Mouse (Mus musculus): Measurements from ENCODE around the gene Nphp1.

Gene Nphp1

DNA sequence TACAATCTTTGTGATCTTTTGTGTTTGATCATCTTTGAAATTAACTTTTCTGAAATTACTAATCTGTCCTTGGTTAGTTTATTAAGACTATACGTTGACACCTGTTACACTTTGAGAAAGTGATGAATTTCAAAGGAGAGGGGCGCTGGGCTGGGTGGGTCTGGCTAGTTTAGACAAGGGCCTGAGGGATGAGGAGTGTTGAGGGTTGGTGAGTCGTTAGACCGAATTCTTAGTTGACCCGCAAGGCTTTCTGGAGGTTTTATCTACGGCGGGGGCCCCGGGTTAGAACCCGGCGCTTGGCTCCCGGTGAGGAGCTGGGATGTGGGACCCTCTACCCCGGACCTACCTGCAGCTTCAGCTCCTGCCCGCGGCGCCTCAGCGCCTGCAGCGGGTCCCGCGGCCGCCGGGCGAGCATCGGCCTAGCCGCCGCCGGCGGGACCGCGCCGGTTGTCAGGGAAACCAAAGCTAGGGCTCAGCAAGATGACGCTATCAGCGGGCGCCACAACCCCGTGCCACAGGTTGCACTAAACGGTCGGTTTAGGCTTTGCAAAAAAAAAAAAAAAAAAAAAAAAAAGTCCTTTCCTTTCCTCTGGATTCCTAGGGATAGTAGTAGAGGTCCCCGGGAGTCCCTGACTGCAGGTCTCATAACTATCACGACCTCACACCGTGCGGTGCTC lies at the start of gene Nphp1:
Nphp1 (minus strand) TSS at position 458 of the 677 bp plus-strand sequence.
- DNase-seq, result peak; percentile 78 to 85

DNA sequence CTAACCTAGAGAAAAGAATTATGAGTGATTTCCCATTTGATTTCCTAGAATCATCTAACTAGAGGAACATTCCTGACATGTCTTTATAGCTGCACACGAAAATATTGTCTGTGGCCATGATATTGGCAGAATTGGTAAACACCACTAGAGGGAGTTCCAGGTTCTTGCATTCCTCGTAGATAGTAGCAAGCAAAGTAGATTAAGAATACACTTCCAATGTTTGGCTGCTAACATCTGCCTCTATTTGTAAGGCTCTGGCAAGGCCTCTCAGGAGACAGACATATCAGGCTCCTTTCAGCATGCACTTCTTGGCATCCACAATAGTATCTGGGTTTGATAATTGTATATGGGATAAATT lies 44.1 kb upstream of the Nphp1 start:
- DNase-seq, result peak in 1 of 2 experiments; percentile 5

DNA sequence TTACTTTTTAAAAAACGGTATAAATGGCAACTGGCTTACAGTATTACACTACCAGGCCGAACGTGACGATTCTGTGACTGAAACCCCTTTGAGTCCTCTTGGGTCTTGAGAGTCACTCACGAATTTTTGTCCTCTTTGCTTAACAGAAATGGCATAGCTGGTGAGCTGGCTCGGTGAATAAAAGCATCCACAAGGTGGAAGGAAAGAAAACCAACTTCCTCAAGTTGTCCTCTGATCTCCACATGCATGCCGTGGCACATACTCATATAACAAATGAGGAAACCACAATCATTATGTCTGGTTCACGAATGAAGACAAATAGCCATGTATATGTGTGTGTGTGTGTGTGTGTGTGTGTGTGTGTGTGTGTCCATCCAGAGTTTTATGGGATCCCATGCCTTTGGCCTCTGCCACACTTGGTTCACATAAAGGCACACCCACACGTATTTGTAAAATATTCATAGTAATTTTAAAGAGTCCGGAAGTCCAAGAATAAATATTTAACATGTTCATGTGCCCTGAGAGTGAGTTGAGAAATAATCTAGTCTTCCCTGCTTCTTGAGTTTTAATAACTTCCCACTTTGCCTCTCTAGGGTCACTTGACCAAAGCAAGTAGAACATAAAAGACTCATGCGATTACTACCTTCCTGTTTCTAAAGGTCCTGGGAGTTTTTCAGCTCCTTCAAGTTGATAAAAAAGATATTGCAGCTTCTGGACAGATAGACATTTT lies 43.6 kb upstream of the Nphp1 start:
- no peak for DNase-seq

DNA sequence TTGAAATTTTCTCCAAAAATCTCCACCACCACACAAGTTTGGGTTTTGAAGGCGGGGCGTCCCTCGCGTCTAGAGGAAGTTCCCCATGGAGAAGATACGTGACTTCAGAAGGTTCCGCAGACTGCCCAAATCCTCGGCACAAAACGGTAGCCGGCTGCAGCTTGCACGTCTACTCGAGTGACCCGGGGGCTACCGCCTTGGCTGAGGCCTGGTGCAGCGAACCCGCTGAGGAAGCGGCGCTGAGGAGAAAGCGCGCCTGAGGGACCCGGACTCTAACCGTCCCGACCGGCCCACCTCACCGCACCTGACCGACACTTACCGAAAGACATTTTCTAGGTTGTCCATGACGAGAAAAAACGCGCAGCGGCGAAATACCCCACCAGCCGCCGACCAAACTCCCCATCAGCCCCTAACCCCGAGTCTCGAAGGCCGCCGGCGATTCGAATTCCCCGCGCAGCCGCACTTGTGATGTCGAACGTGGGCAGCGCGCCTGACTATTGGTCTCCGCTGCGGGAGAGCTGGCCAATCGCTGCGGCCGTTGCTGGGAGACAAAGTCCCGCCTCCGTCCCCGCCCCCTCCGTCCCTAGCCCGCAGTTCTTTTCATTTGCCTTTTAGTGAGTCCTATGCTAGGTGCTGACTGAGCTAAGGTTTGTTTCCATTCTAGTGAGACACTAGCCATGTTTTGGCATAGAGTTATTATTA lies 42.9 kb upstream of the Nphp1 start, which contains the start of gene Bub1:
Bub1 (minus strand) TSS at position 465 of the 702 bp plus-strand sequence.
- peak; percentile 91 to 94 for DNase-seq

DNA sequence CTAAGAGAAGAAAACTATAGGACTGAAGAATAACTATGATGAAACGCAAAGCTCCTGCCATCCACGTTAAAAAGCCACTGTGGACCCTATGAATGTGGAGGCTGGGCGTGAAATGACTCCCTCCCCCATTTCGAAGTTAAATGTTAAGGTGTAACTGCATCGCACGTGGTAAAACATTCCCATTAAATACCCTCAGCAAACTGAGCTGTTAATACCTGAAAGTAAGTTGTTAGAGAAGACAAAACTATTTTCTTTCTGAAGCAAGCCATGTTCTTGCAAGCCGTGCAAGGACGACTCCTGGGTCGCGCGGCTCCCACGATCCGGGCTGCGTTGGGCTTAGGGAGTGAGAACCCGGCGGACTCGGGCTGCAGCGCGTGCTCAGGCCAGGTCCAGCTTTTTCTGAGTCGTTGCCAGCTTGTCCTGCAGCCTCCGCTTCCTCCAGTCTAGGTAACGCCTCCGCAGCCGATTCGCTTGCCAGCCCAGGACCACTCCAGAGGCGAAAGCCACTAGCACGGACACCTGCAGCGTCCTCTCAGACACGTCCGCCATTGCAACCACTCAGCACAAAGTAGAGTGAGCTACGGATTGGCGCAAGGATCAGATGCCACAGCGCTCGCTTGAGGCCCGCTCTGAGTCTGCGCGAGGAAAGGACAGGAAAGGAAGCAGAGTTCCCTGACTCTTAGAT lies 3.4 kb upstream of the Nphp1 start, which contains the start of gene Mtln:
Mtln (minus strand) TSS at position 570 of the 685 bp plus-strand sequence.
- DNase-seq, result peak; percentile 88 to 92

DNA sequence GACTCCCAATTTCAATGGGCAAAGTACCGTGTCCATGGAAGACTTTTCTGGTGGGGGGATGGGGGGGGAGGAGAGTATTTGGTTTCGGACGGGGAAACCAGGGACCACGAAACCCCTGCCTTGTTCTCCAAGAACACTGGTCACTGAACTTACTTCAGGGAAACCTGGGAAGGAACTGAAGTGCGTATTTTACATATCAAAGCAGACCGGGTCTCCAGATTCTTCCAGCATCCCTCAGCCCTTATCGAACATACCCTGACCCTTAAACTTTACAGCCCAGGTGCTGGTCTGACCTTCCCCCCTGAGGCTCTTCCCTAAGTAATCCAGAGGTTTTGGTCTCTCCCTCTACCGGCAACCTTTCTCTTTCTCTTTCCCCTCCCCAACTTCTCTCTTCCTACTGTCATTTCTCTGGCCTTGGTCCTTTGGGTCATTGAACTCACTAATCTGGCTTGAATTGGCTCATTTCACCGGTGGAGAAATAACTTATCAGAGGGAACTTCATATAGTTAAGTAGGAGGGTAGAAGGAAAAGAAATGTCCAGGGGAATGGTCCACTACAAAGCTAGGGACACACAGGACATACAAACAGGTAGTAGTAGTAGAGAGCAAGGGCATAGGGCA lies 1.1 kb upstream of the Nphp1 start:
- no peak for DNase-seq

DNA sequence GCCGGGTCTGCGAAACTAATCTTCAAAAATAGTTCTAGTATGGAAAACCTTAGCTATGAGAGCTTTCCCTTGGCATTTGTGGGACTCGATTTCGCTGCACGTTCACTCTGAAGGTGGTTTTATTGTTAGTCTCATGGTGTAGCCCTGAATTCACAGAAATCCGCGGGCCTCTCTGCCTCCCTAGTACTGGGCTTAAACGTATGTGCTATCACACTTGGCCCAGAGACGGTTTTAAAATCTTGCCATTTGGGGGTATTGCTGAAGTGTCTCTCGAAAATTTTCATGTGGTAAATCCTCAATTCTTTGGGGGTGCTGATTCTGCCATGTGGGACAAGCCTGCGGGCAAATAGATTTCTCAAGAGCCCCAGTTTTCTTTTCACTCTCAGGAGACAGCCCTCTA lies 441 bp upstream of the Nphp1 start:
- DNase-seq, result no peak

DNA sequence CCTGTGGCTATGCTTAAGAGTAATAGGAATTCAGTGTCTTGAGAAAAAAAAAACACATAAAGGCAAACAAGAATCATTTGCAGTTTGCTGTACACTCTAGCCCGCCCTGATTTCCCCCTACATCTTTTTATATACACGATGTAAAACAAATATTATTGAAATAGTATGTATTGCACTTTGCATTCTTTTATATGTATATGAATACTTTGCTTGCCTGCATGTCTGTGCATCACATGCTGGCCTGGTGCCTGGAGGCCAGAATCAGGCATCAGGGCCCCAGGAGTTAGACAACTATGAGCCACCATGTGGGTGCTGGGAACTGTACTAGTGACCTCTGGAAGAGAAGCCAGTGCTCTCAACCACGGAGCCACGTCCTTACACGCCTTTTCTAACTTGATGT lies 1.5 kb downstream of the Nphp1 start:
- no peak for DNase-seq

DNA sequence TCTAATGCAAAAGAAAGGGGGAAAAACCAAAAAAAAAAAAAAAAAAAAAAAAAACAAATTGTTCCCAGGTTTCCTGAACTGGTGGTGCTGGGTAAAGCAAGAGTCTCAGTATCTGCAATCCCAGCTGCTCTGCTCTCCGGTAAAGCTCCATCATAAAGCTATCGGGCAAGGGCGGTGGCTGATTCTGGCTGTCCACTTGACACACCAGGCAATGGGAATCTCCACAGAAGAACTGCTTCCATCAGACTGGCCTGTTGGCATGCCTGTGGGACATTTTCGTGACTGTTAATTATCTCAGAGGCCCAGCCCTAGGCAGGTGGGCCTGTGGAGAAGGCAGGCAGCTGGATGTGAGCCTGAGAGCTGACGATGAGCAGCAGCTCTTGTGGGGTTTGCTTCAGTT lies 10.2 kb downstream of the Nphp1 start:
- DNase-seq, result no peak

DNA sequence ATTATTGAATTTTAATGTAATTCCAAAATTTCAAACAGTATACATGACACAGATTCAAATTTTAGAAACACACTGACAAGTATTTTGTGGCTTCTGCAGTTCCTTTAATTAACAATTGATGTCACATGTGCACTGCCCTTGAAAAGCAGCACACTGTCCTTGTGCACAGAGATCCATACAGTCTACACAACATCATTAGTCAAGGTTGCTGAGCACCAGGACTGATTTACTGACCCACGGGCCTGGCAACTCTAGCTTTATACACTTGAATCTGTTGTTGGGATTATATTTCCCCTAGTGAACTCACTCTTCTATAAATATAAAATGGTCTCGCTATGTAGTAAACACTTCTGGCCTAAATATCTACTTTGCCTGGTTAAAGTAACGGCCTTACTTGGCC lies 13.7 kb downstream of the Nphp1 start:
- peak in 1 of 2 experiments; percentile 12 for DNase-seq

DNA sequence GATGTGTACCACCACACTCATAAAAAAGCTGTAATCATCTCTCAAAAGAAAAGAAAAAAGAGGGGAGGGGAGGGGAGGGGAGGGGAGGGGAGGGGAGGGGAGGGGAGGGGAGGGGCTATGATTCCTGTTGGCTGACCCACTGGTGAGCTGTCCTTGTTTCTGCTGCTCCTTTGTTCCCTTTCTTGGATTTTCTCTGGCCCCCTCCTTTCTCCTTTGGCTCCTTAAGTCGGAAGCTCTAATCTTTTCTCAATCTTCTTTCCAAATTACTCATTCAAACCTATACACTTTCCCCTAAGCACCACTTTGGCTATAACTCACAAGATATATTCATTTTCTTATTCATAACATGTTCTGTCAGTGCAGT lies 14.1 kb downstream of the Nphp1 start:
- DNase-seq, result no peak

DNA sequence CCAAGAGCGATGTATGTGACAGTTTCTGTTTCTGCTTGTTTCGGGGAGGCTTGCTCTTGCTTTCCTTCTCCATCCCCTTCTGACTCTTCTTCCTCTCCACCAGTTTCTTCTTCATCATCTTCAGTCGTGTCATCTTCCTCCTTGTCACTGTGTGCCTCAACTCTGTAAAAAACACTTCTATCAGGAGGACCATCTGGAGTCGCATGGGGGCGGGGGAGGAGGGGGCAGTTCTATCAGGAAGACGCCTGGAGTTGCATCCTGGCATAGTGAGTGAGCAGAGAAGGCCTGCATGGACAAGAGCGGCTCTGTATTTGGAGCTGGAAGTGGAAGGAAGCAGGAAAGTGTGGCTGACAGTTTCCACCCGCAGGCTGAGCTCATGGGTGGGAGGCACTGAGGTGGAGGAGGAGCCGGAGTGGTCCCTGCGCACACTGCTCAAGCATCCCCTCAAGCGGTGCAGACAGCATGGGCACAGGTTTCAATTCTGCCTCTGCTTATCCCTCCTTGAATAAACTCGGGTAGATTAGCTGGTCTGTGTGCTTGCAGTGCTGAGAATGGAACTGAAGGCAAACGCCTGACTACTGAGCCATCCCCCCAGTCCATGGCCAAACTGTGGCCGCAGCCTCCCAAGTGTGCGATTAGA lies 14.6 kb downstream of the Nphp1 start:
- no peak for DNase-seq

DNA sequence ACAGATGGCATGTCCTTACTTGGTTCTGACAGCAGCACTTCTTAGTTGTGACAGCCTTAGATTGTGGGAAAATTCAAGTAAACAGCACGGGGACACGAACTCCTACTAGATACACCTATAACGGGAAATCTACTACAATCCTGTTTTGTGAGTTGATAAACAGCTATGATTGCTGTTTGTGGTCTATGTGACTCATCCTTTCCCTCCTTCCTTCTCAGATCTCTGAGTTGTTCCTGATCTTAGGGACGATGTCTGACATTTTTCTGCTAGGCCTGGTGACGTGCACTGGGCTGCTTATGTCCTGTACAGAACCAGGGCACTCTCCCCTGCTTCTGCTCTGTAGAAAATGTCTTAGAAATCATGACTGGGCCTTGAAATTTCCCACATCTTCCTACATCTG lies 27.1 kb downstream of the Nphp1 start:
- DNase-seq, result no peak

DNA sequence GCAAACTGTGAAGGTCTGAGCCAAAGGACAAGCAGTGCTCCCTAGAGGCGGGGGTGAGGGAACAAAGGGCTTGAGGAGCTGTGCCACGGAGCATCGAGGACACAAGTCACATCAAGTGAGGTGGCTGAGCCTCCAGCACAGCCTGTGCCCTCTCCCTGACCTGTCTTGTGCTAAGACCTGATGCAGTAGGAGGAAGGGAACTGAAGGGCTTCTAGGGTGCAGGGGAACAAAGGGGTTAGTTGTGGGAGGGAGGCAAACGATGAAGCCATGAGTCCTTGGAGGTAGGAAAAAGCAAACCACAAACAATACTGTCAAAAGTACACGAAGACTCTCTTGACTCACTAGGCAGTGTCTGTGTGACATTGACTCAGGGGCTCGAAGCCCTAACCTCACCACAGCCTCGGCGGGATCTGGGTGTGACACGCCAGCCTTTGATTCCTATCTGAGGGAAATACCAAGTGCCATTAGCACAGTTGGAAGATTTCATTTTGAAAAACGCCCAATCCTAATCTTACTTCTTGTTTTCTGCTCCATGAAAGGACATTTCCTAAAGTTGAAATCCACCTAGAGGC lies 28.2 kb downstream of the Nphp1 start:
- DNase-seq, result no peak

DNA sequence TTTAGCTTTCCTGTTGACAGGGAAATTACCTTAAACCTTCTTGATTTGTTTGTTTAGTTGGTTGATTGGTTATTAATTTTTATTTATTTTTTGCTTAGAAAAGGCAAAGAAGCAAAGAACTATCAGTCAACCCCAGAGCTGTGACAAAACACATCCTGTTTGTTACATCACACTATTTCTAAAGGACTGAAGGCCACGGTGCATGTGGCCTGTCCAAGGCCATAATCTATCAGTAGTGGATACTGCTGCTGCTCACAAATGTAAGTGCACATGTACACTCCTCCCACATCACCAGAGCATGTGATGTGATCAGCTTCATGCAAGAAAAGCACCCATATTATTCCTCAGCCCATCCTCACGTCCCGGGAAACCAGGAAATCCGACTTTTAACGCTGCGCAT lies 28.7 kb downstream of the Nphp1 start:
- DNase-seq, result no peak

DNA sequence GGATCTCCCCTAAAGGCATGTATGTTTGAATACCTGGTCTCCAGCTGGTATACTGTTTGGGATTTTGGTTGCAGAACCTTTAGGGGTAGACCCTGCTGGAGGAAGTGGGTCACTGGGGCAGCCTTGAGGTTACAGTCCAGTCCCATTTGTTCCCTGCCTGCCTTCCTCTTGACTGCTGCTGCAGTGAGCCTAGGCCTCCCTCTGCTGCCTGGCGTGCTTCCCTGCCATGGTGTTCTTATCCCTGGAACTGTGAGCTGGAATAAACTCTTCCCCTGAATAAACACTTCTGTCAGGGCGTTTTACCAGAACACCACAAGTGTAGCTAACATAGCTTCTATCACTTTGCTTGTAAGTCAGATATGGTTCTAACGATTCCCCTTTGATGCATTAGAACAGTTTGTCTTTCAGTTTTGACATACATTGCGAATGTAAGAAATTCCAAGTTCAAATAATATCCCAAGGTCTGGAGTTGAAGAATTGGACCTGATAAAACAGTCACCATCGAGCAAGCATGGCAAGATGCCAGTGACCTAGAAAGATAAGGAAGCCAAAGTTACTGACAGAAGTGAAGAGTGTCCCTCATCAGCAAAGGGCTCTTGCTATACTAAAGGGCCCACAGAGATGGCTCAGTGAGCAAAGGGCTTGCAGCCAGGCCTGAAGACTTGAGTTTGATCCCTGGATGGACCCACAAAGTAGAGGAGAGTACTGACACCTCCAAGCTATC lies 29.4 kb downstream of the Nphp1 start:
- DNase-seq, result no peak

DNA sequence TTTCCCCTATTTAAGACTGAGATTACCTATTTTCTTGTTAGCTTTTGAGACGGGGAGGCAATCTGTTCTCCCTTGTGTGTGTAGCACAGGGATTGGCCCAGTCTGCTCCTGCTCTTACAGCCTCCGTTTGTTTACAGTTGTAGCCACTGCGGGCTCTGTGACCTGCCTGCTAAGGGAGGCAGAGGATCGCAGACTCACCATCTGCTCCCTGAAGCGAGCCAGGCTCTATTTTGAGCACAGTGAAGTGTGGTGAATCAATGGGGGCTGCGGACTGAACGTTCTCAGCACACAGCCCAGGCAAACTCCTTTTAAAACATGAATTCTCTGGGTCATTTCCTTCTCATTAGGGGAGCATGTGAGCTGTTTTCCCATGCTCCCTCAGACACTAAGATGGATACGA lies 31.5 kb downstream of the Nphp1 start:
- DNase-seq, result no peak

DNA sequence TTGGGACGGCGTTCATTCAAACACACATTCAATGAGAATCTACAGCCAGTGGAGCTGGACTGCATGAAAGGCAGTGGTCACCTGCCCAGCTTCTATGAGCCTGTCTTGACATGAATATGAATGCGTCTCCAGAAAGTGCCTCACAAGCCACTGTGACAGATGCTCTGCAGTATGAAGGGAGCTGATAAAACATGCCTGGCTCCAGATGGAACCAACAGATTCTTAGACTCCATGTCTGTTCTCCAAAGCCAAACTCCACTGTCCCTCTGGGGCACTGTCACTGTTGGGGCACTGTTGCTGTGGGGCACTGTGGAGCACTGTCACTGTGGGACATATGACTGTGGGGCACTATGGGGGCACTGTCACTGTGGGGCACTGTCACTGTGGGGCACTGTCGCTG lies 34.6 kb downstream of the Nphp1 start:
- no peak for DNase-seq

DNA sequence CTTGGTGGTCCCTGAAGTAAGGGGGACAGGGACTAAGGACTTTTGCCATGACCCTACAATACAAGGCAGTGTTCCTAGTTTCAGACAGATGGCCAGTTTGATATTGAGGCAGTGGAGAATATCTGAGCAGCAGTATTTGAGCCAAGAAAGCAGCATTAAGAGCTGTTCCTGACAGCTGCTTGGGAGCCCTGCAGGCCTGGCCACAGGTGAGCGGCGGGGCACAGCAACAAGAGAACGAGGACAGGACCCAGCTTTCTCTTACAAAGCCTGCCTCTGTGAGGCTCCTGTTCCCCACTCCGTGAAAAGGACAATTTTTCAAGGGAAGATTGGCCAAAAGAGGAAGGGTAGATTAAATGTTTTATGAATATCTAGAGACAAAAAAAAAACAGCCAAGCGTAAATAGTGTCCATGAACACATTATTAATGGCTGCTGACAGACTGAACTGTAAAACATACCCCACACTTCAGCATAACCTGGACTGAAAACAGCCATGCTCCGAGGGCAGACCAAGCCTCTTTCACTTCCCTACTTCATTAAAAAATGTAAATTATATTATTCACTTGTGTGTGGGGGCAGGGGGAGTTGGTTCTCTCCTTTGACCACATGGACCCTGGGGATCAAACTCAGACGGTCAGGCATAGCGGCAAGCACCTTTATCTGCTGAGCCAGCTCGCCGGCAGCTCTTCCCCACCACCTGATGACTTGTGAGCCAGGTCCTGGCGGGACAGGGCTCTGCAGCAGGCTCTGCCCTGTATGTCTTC lies 36.7 kb downstream of the Nphp1 start:
- no peak for DNase-seq

DNA sequence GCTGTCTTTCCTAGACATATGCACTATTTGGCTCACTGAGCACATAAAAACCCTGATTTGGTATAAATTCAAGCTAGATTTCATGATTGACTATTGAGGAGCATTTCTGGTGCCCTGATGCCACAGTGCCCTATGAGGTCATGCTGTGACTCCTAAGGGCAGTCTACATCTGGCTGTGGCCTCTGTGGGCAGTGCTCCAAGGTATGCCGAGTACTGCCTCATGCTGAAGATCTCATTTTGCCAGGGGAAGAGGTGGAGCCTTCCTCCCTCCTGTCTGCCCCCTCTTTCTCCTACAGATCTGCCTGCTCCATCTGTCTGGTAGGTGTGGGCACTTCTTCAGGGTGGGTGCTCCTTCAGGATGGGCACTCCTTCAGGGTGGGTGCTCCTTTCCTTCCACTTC lies 39.3 kb downstream of the Nphp1 start:
- DNase-seq, result no peak

DNA sequence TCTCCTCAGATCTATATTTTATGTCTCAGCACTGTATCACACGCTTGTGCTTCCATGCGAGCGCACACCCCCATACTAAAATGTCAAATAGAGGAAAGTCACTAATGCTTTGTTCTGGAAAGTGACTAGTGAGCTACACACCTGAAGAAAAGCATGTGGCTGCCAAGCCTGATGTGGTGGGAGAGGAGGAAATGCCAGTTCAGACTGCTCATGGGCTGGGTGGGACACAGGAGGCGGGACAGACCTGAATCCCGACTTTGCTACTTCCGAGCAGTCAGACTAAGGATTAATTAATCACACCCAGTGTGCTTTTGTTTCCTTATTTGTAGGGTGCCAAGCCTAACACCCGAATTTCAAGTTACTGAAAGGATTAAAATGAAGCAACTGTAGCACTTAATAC lies 40.4 kb downstream of the Nphp1 start:
- no peak for DNase-seq

All from kidney, adult 8-10 months (tissue).